Mouse (Mus musculus) G1E (cell line): Measurements from ENCODE around the gene Prn.

Experiments used
- CTCF ChIP-seq: IDR thresholded peaks from 2 replicates; pipeline ENCODE4 v1.5.1; 2012; ENCODE audit warnings: low read depth, low read length, inconsistent platforms, mixed read lengths
- POLR2AphosphoS5 ChIP-seq: IDR thresholded peaks from 2 replicates; pipeline ENCODE4 v1.6.1; 2012; ENCODE audit warnings: low read depth, low read length, inconsistent platforms; ENCODE audit not compliant: insufficient replicate concordance

DNA sequence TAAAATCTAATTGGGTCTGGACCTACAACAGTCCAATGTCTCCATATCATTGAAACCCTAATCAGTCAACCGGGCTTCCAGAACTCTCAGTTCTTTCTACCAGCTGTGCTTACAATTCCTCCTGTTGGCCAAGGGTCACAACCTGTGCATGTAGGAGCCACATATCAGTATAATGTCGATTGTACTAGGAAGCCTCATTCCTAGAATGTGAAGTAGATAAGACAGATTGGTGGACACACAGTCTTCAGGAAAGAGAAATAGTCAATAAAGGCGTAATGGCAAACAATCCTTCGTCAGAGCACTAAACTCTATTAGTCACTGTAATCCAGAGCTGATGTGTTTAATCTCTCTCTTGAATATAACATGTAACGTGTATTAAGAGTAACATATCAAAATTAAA lies 40.8 kb upstream of the Prn start:
- TF ChIP-seq CTCF = no peak
- TF ChIP-seq POLR2AphosphoS5 = no peak
